Mouse (Mus musculus) naive thymus-derived CD4-positive, alpha-beta T cell, adult 2 months (primary cell): ENCODE data around the gene Gm28053.

Source experiments
- DNase-seq: peaks from one replicate; pipeline ENCODE4 v3.0.0-alpha.2; 2011; ENCODE audit warnings: low read depth

Gene Gm28053

DNA sequence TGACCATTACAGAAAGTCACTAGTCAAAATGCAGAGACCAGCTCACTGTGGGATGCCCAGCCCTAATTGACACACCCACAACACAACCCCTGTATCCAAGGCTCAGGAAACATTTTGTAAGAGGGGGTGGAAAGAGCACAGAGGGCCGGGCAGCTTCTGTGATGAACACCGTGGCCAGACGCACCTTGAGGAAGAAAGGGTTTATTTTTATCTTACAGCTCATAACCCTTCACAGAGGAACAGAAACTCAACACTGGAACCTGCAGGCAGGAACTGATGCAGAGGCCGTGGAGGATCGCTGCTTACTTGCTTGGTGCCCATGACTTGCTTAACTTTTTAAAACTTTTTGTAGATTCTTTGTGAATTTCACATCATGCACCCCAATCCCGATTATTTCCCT is 25.4 kb upstream of the Gm28053 start:
- no peak for DNase-seq

DNA sequence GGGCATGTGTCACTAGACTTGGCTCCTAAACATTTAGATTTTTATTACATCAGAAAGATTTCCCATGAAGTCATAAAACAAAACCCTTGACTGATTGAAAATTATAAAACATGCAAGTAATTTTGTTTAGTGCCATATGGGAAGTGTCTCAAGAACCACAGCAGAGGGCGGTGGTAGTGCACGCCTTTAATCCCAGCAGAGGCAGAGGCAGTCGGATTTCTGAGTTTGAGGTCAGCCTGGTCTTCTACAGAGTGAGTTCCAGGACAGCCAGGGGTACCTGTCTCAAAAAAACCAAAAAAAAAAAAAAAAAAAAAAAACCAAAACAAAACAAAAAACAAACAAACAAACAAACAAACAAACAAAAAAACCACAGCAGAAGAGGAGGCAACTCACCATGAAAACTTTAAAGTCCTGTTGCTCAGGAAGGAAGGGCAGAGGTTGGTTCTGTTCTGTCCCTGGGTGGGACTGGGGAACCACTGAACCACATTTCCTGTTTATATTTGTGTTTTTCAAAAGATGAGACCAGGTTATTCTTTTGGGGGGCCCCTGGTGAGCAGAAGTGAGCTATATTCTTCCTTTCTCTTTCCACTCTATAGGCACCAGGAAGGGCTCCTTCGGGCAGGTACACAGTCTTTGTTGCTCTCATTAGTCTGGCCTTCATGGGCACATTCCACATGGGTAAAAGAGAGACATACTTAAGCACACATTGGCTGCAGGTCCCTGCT is 21.4 kb upstream of the Gm28053 start:
- peak; percentile 43 for DNase-seq

DNA sequence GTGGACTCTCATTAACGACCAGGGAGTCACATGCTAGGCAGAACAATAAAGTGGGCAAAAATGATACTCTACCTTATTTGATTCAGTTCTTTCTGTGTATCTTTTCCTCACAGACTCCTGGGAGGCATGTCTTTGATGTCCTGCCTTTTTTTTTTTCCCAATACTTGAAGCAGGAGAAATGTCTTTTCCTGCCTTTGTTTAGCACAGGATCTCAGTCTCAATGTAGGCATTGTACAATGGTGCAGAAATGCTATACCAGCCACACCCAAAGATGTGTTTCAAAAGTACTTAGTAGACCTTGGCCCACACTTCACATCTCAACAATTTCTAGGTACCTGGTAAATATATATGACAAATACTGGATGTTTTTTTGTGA is 20.9 kb upstream of the Gm28053 start:
- DNase-seq, result no peak

DNA sequence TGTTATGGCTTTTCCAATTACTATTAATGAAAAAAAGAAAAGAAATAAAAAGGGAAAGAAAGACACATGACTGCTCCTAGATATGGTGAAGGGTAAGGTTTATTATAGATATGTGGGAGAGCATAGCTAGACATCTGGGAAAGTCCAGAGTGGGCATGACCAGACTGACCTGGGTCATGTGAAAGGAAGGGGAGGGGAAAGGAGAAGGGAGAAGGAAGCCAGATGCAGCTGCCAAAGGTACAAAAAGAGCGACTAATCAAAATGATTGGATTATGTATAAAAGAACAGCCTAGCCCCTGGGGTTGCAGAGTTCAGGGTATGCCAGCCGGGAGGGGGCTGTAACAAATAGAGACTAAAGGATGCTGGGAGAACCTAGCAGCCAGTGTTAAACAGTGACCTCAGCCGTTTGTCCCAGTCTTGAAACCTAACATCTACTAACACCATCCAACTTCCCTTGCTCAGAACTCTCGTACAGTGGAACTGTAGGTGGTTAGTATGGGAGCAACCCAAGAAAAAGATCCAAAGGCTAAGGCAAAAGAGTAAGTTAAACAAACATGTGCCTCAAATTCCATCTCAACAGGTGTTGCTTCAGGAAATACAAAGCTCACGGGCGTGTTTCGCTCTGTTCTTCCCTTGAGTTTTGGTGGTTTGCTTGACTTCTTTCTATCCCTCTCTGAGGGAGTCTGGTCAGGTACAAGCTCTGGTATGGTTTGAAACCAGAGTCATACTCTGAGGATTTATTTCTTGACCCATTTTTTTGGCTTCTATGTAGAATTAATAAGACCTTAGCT is 20.1 kb upstream of the Gm28053 start:
- DNase-seq, result peak; percentile 41

DNA sequence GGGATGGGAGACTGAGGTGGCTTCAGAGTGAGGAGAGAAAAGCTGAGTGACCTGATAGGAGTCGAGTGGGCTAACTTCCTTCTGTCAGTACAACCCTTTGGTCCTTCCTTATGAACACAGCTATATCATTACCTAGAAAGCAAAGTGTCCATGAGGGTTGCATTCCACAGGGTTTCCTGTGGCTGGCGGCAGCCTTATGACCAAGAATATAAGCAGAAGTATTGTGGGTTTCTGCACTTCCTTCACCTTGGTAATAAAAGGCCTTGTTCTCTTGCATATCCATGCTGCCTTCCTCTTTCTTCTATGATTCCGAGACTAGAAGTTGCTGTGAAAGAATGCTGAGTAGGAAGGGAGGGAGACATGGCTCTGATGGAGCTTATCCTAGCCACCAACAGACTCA is 19.5 kb upstream of the Gm28053 start:
- peak; percentile 47 for DNase-seq

DNA sequence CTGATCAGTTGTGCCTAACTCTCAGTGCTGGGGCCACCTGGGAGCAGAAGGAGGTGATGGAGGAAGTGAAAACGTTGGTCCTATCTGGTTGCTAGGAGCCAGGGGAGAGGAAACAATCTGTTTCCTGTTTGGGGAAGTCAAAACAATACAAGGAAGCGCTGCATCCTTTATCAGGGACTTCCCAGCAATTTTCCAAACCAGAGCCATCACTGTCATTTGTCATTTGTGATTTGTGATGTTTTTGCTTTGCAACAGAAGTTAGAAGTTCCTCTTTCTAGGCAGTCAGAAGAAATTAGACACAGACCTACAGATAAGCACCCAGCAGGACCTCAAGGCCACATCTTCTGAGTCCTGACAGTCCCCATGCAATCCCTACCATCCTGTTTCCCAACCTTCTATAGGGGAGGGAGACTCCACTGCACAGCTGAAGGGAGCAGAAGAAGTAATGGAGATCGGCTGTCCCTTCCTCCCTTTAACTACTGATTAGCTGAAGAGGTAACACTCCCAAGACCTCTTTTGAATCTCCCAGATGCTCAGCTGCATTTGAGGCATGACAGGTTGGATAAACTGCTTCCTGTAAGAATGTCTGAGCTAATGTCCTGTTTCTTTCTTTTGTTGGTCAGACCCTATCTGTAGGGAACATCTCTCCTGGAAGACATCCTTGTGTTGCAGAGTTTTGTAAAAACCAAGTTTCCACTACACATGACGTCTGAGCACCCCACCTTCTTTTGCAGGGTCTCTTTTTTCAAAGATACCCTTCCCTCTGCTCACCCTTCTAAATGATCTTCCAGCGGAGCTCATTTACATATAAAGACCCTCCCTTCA is 17.9 kb upstream of the Gm28053 start:
- peak; percentile 73 for DNase-seq

DNA sequence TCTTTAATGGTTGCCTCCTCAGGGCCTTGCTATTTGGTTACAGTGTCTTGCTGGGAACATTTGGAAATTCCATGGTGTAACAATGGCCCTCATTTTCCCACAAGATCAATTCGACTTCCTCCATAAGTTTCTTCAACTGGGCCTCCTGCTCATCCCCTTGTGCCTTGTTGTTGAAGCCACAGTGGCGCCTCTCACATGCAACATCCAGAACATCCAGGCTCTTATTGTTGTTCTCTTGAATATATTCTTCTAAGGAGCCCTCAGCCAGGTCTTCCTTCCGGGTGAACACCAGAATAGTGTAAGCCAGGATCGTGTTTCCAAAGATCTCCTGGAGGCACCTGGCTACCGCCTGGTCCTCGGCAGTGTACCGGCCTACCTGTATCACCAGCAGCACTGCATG is 16.3 kb upstream of the Gm28053 start:
- peak; percentile 50 for DNase-seq

DNA sequence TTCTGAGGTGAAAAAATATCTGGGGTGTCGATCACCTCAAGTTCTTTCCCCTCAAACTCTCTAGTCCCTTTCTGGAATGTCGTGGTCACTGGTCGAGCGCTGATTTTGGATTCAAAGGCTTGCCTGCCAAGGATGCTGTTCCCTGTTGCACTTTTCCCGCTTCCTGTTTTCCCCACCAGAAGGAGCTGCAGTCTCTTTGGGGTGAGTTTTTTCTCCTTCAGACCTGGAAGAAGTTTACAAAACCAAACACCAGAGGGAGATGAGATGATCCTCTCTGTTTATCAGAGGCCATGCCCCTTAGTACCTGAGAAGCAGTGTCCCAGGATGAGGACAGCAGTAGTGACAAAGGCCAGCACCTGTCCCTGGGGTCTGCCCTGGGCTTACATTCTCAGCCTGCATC is 15.8 kb upstream of the Gm28053 start:
- DNase-seq, result peak; percentile 57

DNA sequence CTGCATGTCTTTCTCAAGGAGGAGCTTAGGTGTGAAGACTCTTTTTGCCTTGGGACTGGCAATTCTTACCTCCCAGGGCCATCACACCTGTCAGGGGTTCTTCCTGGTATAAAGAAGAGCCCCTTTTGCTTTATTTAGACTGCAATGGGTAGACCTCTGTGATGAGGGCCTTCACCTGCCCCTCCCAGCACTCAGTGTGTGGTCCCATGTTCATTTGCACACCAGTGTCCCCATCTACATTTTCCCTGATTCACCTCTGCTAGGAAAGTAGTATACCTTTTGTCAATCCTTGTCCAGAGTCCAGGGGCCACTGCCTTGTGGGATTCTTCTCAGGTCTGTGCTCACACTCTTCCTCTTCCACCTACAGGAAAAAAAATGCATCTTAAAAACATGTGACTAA is 14.3 kb upstream of the Gm28053 start:
- peak; percentile 55 for DNase-seq

DNA sequence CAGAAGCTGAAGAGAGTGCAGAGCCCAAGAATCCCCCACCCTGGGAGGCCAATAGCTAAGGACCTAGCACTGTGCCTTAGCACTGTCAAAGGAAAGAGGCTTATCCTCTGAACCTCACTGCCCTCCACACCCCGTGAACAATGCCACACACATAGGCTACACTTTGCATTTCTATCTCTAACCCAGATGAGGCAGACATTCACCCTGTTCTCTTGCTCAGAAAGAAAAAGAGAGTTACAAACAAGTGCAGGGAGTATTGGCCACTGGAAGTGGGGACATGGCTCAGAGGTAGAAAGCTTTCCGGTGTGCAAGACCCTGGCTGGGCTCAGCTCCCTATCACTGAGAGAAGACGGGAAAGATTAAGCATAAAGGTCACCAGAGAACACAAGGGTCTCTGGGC is 12.3 kb upstream of the Gm28053 start:
- peak; percentile 78 for DNase-seq

DNA sequence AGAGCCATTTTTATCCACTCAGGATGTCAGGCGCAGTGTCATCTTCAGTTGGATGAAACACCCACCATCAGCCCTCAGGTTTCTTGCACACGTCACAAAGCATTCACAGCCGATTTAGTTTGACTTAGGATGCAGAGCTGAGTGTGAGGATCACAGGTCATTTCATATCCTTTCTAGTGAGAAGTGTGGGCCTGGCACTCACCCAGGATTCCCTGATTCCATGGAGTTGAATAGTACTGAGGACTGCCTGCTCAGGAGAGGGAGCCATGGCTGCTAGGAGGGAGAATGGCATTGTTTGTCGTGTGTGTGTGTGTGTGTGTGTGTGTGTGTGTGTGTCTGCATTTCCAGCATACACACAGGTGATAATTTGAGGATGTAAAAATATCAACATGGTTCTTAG is 1.9 kb downstream of the Gm28053 start:
- DNase-seq, result no peak

DNA sequence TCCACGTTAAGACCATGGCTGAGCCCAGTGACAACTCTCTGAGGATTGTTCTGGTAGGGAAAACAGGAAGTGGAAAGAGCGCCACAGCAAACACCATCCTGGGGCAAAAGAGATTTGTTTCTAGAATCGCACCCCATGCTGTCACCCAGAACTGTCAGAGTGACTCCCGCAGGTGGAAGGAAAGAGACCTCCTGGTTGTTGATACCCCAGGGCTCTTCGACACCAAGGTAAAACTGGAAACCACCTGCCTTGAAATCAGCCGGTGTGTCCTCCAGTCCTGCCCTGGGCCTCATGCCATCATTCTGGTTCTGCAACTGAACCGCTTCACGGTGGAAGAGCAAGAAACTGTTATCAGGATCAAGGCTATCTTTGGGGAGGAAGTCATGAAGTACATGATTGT is 5.1 kb downstream of the Gm28053 start:
- DNase-seq, result peak; percentile 63

DNA sequence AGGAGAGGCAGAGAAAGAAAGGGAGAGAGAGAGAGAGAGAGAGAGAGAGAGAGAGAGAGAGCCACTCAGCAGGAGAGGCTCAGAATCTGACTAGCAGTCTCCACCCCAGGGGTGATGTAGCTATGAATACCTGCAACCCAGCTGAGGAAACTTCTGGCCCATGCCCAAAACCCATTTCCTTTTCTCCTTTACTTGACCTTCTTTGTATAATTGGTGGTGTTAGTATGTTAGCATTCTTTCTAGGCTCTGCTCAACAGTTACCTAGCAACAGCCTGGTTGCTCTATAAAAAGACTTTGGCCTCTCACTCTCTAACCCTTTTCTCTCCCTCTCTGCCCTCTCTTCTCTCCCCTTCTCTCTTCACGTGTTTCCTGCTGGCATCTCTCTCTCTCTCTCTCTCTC is 7.1 kb downstream of the Gm28053 start:
- peak; percentile 91 for DNase-seq

DNA sequence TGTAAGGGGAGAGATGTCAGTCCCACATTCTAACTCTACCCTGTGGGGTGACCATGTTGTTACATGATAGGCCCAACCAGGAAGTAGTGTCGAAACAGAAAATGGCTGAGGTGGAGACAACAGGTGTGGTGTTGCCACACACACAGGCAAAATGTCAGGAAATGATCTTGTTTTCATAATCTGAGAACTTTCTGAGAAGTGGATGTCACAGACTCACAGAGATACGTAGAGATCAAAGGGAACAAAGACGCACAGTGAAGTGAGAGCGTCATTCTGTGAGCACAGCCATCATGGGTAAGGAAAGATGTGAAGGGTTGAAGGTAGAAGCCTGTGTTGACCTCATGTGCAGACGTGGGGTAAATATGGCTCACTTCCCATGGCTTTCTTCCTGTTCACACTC is 9.4 kb downstream of the Gm28053 start:
- peak; percentile 92 for DNase-seq

DNA sequence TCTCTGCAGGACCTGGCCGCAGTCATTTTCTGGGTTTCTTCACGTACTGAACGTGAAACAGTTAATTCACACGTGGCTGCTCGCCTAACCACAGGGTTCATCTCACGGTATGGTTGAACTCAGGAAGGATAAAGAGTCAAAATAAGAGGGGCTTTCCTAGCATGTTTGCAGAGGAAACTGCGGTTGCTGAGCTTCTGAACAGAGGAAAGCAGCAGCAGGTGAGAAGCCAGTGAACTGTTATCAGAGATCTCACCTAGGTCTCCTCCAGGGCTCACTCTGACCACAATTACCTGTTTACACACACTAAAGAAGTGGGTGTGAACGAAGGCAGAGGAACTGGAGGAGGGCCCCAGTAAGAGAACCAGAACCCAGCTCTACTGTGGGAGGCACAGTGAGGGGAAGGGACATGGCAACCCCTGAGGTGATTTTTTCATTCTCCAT is 14.5 kb downstream of the Gm28053 start:
- peak; percentile 95 for DNase-seq

DNA sequence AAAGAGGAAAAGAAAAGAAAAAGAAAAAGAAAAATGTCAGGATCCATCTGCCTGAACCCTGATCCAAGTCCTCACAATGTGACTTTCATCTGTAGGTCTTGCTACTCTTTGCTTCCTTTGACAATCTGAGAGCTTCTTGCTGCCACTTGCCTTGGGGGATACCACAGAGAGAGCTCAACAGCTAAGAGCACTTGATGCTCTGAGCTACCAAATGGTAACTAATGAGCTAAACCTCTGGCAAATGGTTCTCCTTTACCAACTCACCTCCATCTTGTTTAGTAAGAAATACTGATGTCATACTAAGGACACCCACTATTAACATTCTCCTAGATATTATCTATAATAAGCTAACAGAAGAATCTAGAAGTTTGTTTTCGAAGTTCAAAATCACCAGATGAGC is 15.3 kb downstream of the Gm28053 start:
- peak; percentile 63 for DNase-seq

DNA sequence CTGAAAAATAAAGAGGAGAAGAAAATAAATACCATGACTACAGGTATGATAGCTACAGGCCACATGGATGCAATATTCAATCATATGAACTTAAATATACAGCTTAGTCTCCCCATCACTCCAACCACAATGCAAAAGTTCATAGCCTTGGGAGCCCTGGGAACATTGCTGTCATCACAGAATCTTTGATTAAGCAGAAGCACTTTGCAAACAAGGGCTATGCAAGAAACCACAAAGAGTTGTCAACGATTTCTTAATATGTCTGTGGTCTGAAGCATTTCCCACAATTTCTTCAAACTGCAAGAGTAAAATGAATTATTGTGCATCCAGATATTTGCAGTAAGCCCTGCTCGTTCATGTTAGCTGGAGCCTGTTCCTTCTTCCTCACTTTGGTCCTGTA is 18.6 kb downstream of the Gm28053 start:
- peak; percentile 68 for DNase-seq

DNA sequence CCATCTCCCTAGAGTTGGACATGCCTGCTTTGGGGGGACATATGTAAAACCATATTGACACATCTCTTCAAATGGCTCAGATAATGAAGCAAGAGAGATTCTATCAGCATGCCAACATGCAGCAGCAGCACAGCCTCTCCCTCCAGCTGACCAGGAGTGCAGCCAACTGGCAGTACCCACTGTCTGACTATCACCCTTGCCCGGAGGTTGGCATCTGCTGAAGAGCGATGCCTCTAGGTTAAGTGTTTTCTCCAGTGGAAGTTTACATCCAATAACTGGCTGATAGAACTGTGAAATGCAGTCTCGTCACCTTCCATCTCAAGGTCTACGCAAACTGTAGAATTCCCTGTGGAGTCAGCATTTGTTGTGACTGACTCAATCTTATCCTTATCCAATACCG is 19.3 kb downstream of the Gm28053 start:
- peak; percentile 64 for DNase-seq

DNA sequence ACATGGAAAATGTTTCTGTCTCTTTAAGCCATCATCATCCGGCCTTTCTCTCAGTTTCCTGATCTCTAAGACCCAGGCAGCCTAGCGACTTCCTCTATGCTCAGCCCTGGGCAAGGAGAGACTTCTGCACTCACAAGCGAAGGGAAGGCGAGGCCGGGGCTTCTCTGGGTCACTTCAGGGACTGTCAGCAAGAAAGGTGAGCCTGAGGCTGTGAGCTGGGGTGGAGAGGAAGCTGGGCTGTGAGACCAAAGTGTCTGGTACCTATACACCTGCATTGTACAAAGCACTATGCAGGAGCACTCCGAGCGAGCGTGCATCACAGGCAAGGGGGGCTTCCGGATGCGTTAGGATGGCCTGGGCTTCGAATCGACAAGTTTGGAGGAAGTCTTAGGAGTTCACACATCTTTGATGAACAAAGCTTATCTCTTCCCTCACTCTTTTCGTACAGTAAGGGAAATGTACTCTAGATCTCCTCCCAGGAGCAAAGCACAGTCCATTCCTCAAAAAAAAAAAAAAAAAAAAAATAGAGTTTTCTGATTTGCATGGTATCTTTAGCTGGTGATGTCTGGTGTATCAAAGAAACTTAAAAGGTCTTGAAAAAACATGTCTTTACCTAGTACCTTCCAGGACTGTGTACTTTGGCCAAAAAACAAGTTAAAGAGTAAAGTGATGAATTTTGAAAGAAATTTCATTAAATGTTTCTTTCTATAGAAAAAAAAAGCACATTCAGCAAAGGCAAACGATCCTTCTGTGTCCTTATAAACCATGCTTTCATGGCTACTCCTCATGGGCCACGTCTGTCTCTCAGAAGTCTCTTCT is 20.8 kb downstream of the Gm28053 start, which contains the start of gene Gimap1:
Gene Gimap1, plus strand, starts transcription at position 94 of the 819 bp plus-strand sequence.
- peak; percentile 87 for DNase-seq

DNA sequence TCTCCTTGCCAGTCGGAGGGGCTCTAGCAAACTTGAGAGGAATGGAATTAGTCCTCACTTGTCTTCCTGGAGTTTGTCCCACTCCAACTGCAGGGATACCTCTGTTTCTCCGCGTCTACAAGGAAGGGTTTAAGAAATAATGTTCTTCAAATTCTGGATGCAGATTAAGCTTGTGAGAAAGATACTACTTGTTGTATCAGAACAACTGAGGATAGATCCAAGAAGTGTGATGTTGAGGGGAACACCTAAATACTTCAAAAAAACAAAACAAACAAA is 21.3 kb downstream of the Gm28053 start:
- peak; percentile 61 for DNase-seq

DNA sequence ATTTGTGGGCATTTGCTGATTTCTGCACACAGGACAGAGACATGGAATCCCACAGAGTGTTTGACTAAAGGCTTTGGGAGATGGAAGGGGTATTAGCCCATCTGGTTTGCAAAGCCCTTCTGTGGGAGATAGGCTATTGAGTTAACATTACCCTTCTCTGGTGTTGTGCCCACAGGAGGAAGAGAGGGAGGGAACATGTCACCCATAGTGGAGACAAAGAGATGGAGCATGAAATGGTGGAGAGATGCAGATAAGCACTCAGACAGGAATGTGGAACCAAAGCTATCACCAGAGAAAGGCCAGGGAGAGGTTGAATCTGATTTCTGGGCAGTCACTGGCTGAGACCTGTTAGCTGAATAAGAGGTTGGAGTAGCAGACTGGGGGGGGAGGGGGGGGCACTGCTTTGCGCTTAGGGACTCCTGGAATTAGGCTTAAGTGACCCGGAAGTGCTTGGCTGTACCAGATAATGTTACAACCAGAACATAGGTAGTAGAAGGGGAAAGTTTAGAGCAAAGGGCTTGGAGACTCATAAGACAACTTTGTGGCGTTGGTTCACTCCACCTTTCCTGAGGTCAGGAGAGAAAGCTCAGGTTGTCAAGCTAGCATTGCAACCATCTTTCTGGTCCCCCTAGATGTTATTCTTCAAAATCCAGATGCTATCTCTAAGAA is 22.2 kb downstream of the Gm28053 start:
- DNase-seq, result peak; percentile 69
